Comparison of ENCODE assay signal across 7 mouse cellular contexts in genomic region chr5:64505227-64505834, GRCm38 (mm10).
DNase-seq lines count a peak whose midpoint lies in the region; ATAC-seq and TF ChIP-seq lines count a peak whose summit lies in the region.

No protein-coding gene starts in this region.

- peaks cover 55% of the 10 kb centered on the region for H3K4me1 ChIP-seq in G1E (ENCODE audit: insufficient read depth, low read depth, low read length)
- H3K4me1 ChIP-seq in forebrain, embryonic 15.5 days = peaks cover 26% of the 10 kb centered on the region
- peaks cover 23% of the 10 kb centered on the region for H3K4me1 ChIP-seq in hindbrain, embryonic 12.5 days
- peaks cover 8% of the 10 kb centered on the region for H3K4me1 ChIP-seq in midbrain, embryonic 16.5 days (ENCODE audit: control insufficient read depth, insufficient read depth, low read length)

- no peaks in the 10 kb centered on the region for H3K9me3 ChIP-seq in G1E (replicated peaks)
- no peaks in the 10 kb centered on the region for H3K9me3 ChIP-seq in forebrain, embryonic 15.5 days
- H3K9me3 ChIP-seq in hindbrain, embryonic 12.5 days (replicated peaks) = no peaks in the 10 kb centered on the region
- no peaks in the 10 kb centered on the region for H3K9me3 ChIP-seq in midbrain, embryonic 16.5 days (replicated peaks; ENCODE audit: control insufficient read depth, low read length, poor library complexity, severe bottlenecking)

- H3K27ac ChIP-seq in forebrain, embryonic 15.5 days (replicated peaks) = no peak overlapping the region
- peak overlapping the region; percentile 60; the same call in 1 of the 2 replicates for H3K27ac ChIP-seq in hindbrain, embryonic 12.5 days
- H3K27ac ChIP-seq in midbrain, embryonic 16.5 days (ENCODE audit: low read length) = no peak overlapping the region

- no peak overlapping the region for H3K9ac ChIP-seq in forebrain, embryonic 15.5 days (replicated peaks)
- H3K9ac ChIP-seq in hindbrain, embryonic 12.5 days = no peak overlapping the region
- peak overlapping the region; percentile 49; the same call in 1 of the 2 replicates for H3K9ac ChIP-seq in midbrain, embryonic 16.5 days (ENCODE audit: low read depth, low read length)

- no peak for TF ChIP-seq CTCF in G1E (IDR thresholded peaks at IDR 0.05; ENCODE audit: low read depth, low read length)

- ATAC-seq in G1E (ENCODE audit: extremely low read depth, insufficient number of reproducible peaks, low FRiP score, poor library complexity, severe bottlenecking) = peak; percentile 84
- peak; percentile 64 for ATAC-seq in forebrain, embryonic 15.5 days (replicated peaks)
- ATAC-seq in hindbrain, embryonic 12.5 days (ENCODE audit: low FRiP score) = peak; percentile 59; the same call in 1 of the 2 replicates
- ATAC-seq in midbrain, embryonic 16.5 days = peak; percentile 46

- 0 out of 2 replicates have a peak, but pooled peaks cover 6% of the 10 kb centered on the region for H3K27me3 ChIP-seq in G1E (ENCODE audit: insufficient read depth, low read length)
- no peaks in the 10 kb centered on the region for H3K27me3 ChIP-seq in forebrain, embryonic 15.5 days
- no peaks in the 10 kb centered on the region for H3K27me3 ChIP-seq in hindbrain, embryonic 12.5 days
- H3K27me3 ChIP-seq in midbrain, embryonic 16.5 days (ENCODE audit: control insufficient read depth, insufficient read depth, low read depth, low read length) = no peaks in the 10 kb centered on the region

- DNase-seq in G1E (ENCODE audit: low spot score) = peak; percentile 78
- peak; percentile 78 for DNase-seq in adrenal gland, postnatal 25 days
- DNase-seq in liver = peak; percentile 92
- DNase-seq in testis, postnatal 10 days (ENCODE audit: low spot score) = peak; percentile 62

- peak overlapping the region; percentile 65 for H3K4me3 ChIP-seq in G1E (ENCODE audit: low read depth, low read length)
- peak overlapping the region; percentile 35 for H3K4me3 ChIP-seq in forebrain, embryonic 15.5 days
- H3K4me3 ChIP-seq in hindbrain, embryonic 12.5 days = peak overlapping the region; percentile 28
- peak overlapping the region; percentile 33 for H3K4me3 ChIP-seq in midbrain, embryonic 16.5 days (ENCODE audit: low read depth, low read length)

- H3K4me2 ChIP-seq in forebrain, embryonic 15.5 days (replicated peaks) = peak overlapping the region; percentile 57
- H3K4me2 ChIP-seq in hindbrain, embryonic 12.5 days (replicated peaks) = peak overlapping the region; percentile 66
- peak overlapping the region; percentile 70 for H3K4me2 ChIP-seq in midbrain, embryonic 16.5 days (ENCODE audit: low read length)

- H3K36me3 ChIP-seq in G1E (replicated peaks) = no peaks in the 10 kb centered on the region
- H3K36me3 ChIP-seq in forebrain, embryonic 15.5 days = no peaks in the 10 kb centered on the region
- no peaks in the 10 kb centered on the region for H3K36me3 ChIP-seq in hindbrain, embryonic 12.5 days
- H3K36me3 ChIP-seq in midbrain, embryonic 16.5 days (ENCODE audit: control insufficient read depth, insufficient read depth, low read length) = no peaks in the 10 kb centered on the region

- WGBS in forebrain, embryonic 15.5 days = under 1% methylated on average over 17 of the region's 17 CpGs
- WGBS in hindbrain, embryonic 12.5 days = 2% methylated on average over 17 of the region's 17 CpGs
- 2% methylated on average over 17 of the region's 17 CpGs for WGBS in midbrain, embryonic 16.5 days
